20 mouse cellular contexts compared by ENCODE assay signal in the genomic region with DNA sequence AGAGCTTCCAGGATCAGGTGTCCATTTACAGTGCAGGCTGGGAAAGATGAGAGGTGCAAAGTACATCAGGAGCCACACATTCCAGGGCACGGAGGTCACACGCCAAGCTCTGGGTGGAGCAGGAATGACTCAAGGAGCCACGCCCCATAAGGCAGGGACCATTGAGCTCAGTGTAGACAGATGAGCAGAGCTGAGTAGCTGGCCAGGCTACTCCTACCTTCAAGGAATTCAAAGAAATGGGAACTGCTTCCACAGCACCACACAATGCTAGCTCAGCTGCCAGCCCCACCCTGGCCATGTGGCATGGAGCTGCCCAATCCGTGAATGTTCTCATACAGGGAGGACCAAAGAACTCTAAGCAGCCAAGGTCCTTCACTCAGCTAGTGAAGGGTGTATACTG. TPM values are rescaled to one million over a fixed set of nuclear protein-coding genes. Genes with fewer than 3 reads are reported as not detected.
DNase-seq lines count a peak whose midpoint lies in the region; ATAC-seq and TF ChIP-seq lines count a peak whose summit lies in the region.
"Had no signal": no experiment of that assay in that cellular context is flagged by ENCODE, and none has a peak within 500 bp of the region (broad histone marks: within the 10 kb centered on the region; RNA-seq: fewer than 3 reads in every experiment).

No protein-coding gene starts in this region.

- H3K9ac ChIP-seq in lung, embryonic 16.5 days (ENCODE audit: low read length) = no peak overlapping the region
- H3K9ac ChIP-seq in intestine, postnatal 0 days (ENCODE audit: low read depth, low read length) = no peak overlapping the region
- no peak overlapping the region for H3K9ac ChIP-seq in stomach, embryonic 16.5 days (ENCODE audit: low read length)
- H3K9ac ChIP-seq in midbrain, embryonic 13.5 days (replicated peaks) = no peak overlapping the region
- H3K9ac ChIP-seq: forebrain, postnatal 0 days; heart, embryonic 13.5 days; hindbrain, embryonic 12.5 days; limb, embryonic 13.5 days had no signal

- no peak overlapping the region for H3K4me2 ChIP-seq in lung, embryonic 16.5 days (ENCODE audit: low read depth, low read length)
- H3K4me2 ChIP-seq in intestine, postnatal 0 days (replicated peaks; ENCODE audit: low read depth) = no peak overlapping the region
- no peak overlapping the region for H3K4me2 ChIP-seq in stomach, embryonic 16.5 days (ENCODE audit: low read depth, low read length)
- no peak overlapping the region for H3K4me2 ChIP-seq in midbrain, embryonic 13.5 days (replicated peaks)
- H3K4me2 ChIP-seq: heart, embryonic 13.5 days; hindbrain, embryonic 12.5 days; limb, embryonic 13.5 days had no signal

- no peaks in the 10 kb centered on the region for H3K27me3 ChIP-seq in lung, embryonic 16.5 days (ENCODE audit: control insufficient read depth, insufficient read depth, low read depth, low read length)
- no peaks in the 10 kb centered on the region for H3K27me3 ChIP-seq in intestine, postnatal 0 days (replicated peaks; ENCODE audit: control insufficient read depth, insufficient read depth, low read length)
- H3K27me3 ChIP-seq in stomach, embryonic 16.5 days (ENCODE audit: control insufficient read depth, insufficient read depth, low read length) = no peaks in the 10 kb centered on the region
- H3K27me3 ChIP-seq in midbrain, embryonic 13.5 days = no peaks in the 10 kb centered on the region
- H3K27me3 ChIP-seq: hindbrain, embryonic 12.5 days; limb, embryonic 13.5 days had no signal

- peaks cover 3% of the 10 kb centered on the region; the same call in 1 of the 2 replicates for H3K9me3 ChIP-seq in lung, embryonic 16.5 days (ENCODE audit: control insufficient read depth, low read length)
- H3K9me3 ChIP-seq in intestine, postnatal 0 days (ENCODE audit: control insufficient read depth) = no peaks in the 10 kb centered on the region
- H3K9me3 ChIP-seq in stomach, embryonic 16.5 days (replicated peaks; ENCODE audit: control insufficient read depth, low read length) = no peaks in the 10 kb centered on the region
- no peaks in the 10 kb centered on the region for H3K9me3 ChIP-seq in midbrain, embryonic 13.5 days
- H3K9me3 ChIP-seq: heart, embryonic 13.5 days; hindbrain, embryonic 12.5 days; limb, embryonic 13.5 days; midbrain, embryonic 10.5 days had no signal

- no peaks in the 10 kb centered on the region for H3K4me1 ChIP-seq in lung, embryonic 16.5 days (replicated peaks; ENCODE audit: control insufficient read depth, insufficient read depth, low read length)
- no peaks in the 10 kb centered on the region for H3K4me1 ChIP-seq in intestine, postnatal 0 days (replicated peaks; ENCODE audit: control insufficient read depth, insufficient read depth, low read length)
- no peaks in the 10 kb centered on the region for H3K4me1 ChIP-seq in stomach, embryonic 16.5 days (ENCODE audit: control insufficient read depth, insufficient read depth, low read length)
- no peaks in the 10 kb centered on the region for H3K4me1 ChIP-seq in midbrain, embryonic 13.5 days (replicated peaks)
- H3K4me1 ChIP-seq: heart, embryonic 13.5 days; hindbrain, embryonic 12.5 days; limb, embryonic 13.5 days; midbrain, embryonic 10.5 days had no signal

- peak; percentile 52; the same call in 1 of the 2 replicates for ATAC-seq in lung, embryonic 16.5 days (ENCODE audit: low read depth)
- ATAC-seq in intestine, postnatal 0 days = peak; percentile 94
- peak; percentile 78; the same call in 1 of the 2 replicates for ATAC-seq in stomach, embryonic 16.5 days (ENCODE audit: insufficient read depth, low FRiP score)
- no peak for ATAC-seq in midbrain, embryonic 13.5 days
- no peak for ATAC-seq in granulocyte monocyte progenitor cell, adult 5-6 weeks (replicated peaks; ENCODE audit: poor library complexity, severe bottlenecking)
- ATAC-seq: forebrain, postnatal 0 days had no signal

- H3K4me3 ChIP-seq in lung, embryonic 16.5 days (ENCODE audit: low read length) = no peak overlapping the region
- H3K4me3 ChIP-seq in intestine, postnatal 0 days (ENCODE audit: low read depth, low read length) = no peak overlapping the region
- no peak overlapping the region for H3K4me3 ChIP-seq in stomach, embryonic 16.5 days (replicated peaks; ENCODE audit: low read length)
- no peak overlapping the region for H3K4me3 ChIP-seq in midbrain, embryonic 13.5 days (replicated peaks)
- H3K4me3 ChIP-seq: erythroblast, embryonic 14.5 days; heart, embryonic 13.5 days; hindbrain, embryonic 12.5 days; left cerebral cortex, adult 2 months; limb, embryonic 13.5 days; midbrain, embryonic 10.5 days had no signal

- no peak for DNase-seq in lung, postnatal 10 days
- peak; percentile 90 for DNase-seq in ES-CJ7 (ENCODE audit: low read depth, low spot score)
- DNase-seq: adrenal gland, adult 8-10 months; cerebellum, adult 9-11 months; forebrain, postnatal 0 days; gastrocnemius, postnatal 25 days; thymus, postnatal 14 days had no signal

- WGBS in lung, embryonic 16.5 days = 73% methylated on average over 4 of the region's 4 CpGs
- WGBS in intestine, postnatal 0 days = 40% methylated on average over 4 of the region's 4 CpGs
- WGBS in stomach, embryonic 16.5 days = 67% methylated on average over 4 of the region's 4 CpGs
- 91% methylated on average over 4 of the region's 4 CpGs for WGBS in midbrain, embryonic 13.5 days

- no peaks in the 10 kb centered on the region for H3K36me3 ChIP-seq in lung, embryonic 16.5 days (ENCODE audit: control insufficient read depth, insufficient read depth, low read length)
- no peaks in the 10 kb centered on the region for H3K36me3 ChIP-seq in intestine, postnatal 0 days (ENCODE audit: control insufficient read depth, insufficient read depth)
- no peaks in the 10 kb centered on the region for H3K36me3 ChIP-seq in stomach, embryonic 16.5 days (ENCODE audit: control insufficient read depth, insufficient read depth, low read length)
- H3K36me3 ChIP-seq in midbrain, embryonic 13.5 days = no peaks in the 10 kb centered on the region
- H3K36me3 ChIP-seq: heart, embryonic 13.5 days; hindbrain, embryonic 12.5 days; limb, embryonic 13.5 days; midbrain, embryonic 10.5 days had no signal

- H3K27ac ChIP-seq in lung, embryonic 16.5 days (ENCODE audit: low read length) = no peak overlapping the region
- no peak overlapping the region for H3K27ac ChIP-seq in intestine, postnatal 0 days (ENCODE audit: low read depth, low read length)
- H3K27ac ChIP-seq in stomach, embryonic 16.5 days (ENCODE audit: low read length) = peak overlapping the region; percentile 53
- no peak overlapping the region for H3K27ac ChIP-seq in midbrain, embryonic 13.5 days
- H3K27ac ChIP-seq: heart, embryonic 13.5 days; hindbrain, embryonic 12.5 days; left cerebral cortex, adult 2 months; limb, embryonic 13.5 days; midbrain, embryonic 10.5 days had no signal

- TF ChIP-seq CTCF in intestine, postnatal 0 days (IDR thresholded peaks at IDR 0.05; ENCODE audit: low read depth) = no peak

RNA-seq across cellular contexts. Expression of a gene that starts 37.0 kb away (rescaled TPM):
- 124 and 142 TPM in 2 replicates for polyA plus RNA-seq in lung, embryonic 16.5 days (2015; fragmentation: Nextera tagmentation; extraction: Ambion mirVana)
- 109 and 116 TPM in 2 replicates for polyA plus RNA-seq in intestine, postnatal 0 days (2015; fragmentation: Nextera tagmentation; extraction: Ambion mirVana)
- polyA plus RNA-seq in stomach, embryonic 16.5 days (2015; fragmentation: Nextera tagmentation; extraction: Ambion mirVana) = 127 and 136 TPM in 2 replicates
- 299 and 342 TPM in 2 replicates for polyA plus RNA-seq in midbrain, embryonic 13.5 days (2015; fragmentation: Nextera tagmentation; extraction: Ambion mirVana)
- 129 and 145 TPM in 2 replicates for total RNA-seq in granulocyte monocyte progenitor cell, adult 5-6 weeks (2014; fragmentation: Nextera tagmentation)
- total RNA-seq in granulocyte monocyte progenitor cell, adult 5-6 weeks (2017) = 142 and 197 TPM in 2 replicates

RNA-seq across cellular contexts. Expression of a gene that starts 37.2 kb away (rescaled TPM):
- not detected in 2 replicates for polyA plus RNA-seq in lung, embryonic 16.5 days (2015; fragmentation: Nextera tagmentation; extraction: Ambion mirVana)
- polyA plus RNA-seq in intestine, postnatal 0 days (2015; fragmentation: Nextera tagmentation; extraction: Ambion mirVana) = not detected in 2 replicates
- not detected in 2 replicates for polyA plus RNA-seq in stomach, embryonic 16.5 days (2015; fragmentation: Nextera tagmentation; extraction: Ambion mirVana)
- not detected in 2 replicates for polyA plus RNA-seq in midbrain, embryonic 13.5 days (2015; fragmentation: Nextera tagmentation; extraction: Ambion mirVana)
- total RNA-seq in granulocyte monocyte progenitor cell, adult 5-6 weeks (2014; fragmentation: Nextera tagmentation) = not detected in 2 replicates
- total RNA-seq in granulocyte monocyte progenitor cell, adult 5-6 weeks (2017) = not detected in 2 replicates
- total RNA-seq: forebrain, postnatal 0 days; gastrocnemius, postnatal 25 days; layer of hippocampus, adult 18-20 months had no signal
- polyA plus RNA-seq: erythroblast, embryonic 14.5 days; forebrain, postnatal 0 days; heart, embryonic 13.5 days; hindbrain, embryonic 12.5 days; limb, embryonic 13.5 days; liver, embryonic 16.5 days; midbrain, embryonic 10.5 days had no signal

Comparison
In these comparisons a context has a peak if more than half of its experiments do, and no peak if none do; other contexts are left out.
1. ATAC-seq: peak in lung, embryonic 16.5 days (single experiment), intestine, postnatal 0 days (single experiment) and stomach, embryonic 16.5 days (single experiment); none in midbrain, embryonic 13.5 days (single experiment) and granulocyte monocyte progenitor cell, adult 5-6 weeks (single experiment).